13 mouse cellular contexts compared by ENCODE assay signal in genomic region chr12:75638345-75638744, GRCm38 (mm10).
"Had no signal": no experiment of that assay in that cellular context is flagged by ENCODE, and none has a peak within 500 bp of the region (broad histone marks: within the 10 kb centered on the region; RNA-seq: fewer than 3 reads in every experiment).

No protein-coding gene starts in this region.

- H3K4me3 ChIP-seq: left cerebral cortex, adult 2 months; limb, embryonic 10.5 days; liver, embryonic 13.5 days; lung, embryonic 15.5 days; midbrain, embryonic 10.5 days; midbrain, embryonic 15.5 days had no signal

- H3K4me1 ChIP-seq: limb, embryonic 10.5 days; lung, embryonic 15.5 days; midbrain, embryonic 10.5 days; midbrain, embryonic 15.5 days had no signal

- H3K27me3 ChIP-seq: liver, embryonic 13.5 days; lung, embryonic 15.5 days; midbrain, embryonic 15.5 days had no signal

- H3K27ac ChIP-seq: left cerebral cortex, adult 2 months; limb, embryonic 10.5 days; liver, embryonic 13.5 days; lung, embryonic 15.5 days; macrophage; midbrain, embryonic 10.5 days; midbrain, embryonic 15.5 days had no signal

- H3K36me3 ChIP-seq: liver, embryonic 13.5 days; lung, embryonic 15.5 days; midbrain, embryonic 10.5 days; midbrain, embryonic 15.5 days had no signal

- ATAC-seq: liver, postnatal 0 days; midbrain, embryonic 15.5 days had no signal

- DNase-seq: kidney, adult 18-20 months; kidney, postnatal 10 days; liver, embryonic 13.5 days; liver, postnatal 0 days; lung, postnatal 14 days; right cerebral cortex, postnatal 14 days; thymus, postnatal 4 days had no signal
